Mouse (Mus musculus) T-cell, adult 66 days (primary cell): ENCODE results near the gene Slc5a12. TPM values are rescaled to one million over a fixed set of nuclear protein-coding genes. Genes with fewer than 3 reads are reported as not detected.

ENCODE experiments used
- total RNA-seq, 2 experiments: library from RNA; stranded (reverse); gene quantifications; 3 replicates in 1 of 2; 4 replicates in 1 of 2; pipeline ENCODE4 v1.2.4; 2023

Slc5a12 gene
- total RNA-seq = not detected

GRCm38 (mm10) chr2:110596932-110597331, at the start of gene Slc5a12:
Slc5a12 (plus strand) TSS chr2:110597298.

Other genes starting within 250 kb of the Slc5a12 start
- not detected for gene Fibin, start 234.1 kb upstream of the Slc5a12 start, total RNA-seq
- gene Muc15, start 124.0 kb downstream of the Slc5a12 start, total RNA-seq = not detected